9 mouse cellular contexts compared by ENCODE assay signal in the genomic region with DNA sequence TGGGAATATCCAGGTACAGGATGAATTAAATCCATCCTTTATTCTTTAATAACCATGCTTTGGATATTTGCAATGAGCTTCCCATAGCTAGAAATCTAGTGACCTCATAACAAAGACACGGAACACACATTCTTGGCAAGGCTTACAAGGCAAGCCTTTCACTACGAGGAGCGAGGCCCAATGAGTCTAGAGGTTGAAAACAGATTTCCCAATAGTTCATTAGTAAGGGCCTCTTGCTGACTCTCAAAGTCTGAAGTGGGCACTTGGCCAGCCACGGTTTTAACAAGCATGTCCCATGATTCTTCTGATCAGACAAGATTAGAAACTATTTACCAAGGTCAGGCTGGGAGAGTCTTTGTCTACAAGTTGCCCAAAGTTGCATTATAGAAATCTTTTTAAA.
DNase-seq lines count a peak whose midpoint lies in the region; ATAC-seq lines count a peak whose summit lies in the region.
"Had no signal": no experiment of that assay in that cellular context is flagged by ENCODE, and none has a peak within 500 bp of the region (broad histone marks: within the 10 kb centered on the region; RNA-seq: fewer than 3 reads in every experiment).

No protein-coding gene starts in this region.

- H3K27me3 ChIP-seq in heart, embryonic 11.5 days (ENCODE audit: control insufficient read depth, insufficient read depth, low read length) = no peaks in the 10 kb centered on the region
- H3K27me3 ChIP-seq: midbrain, embryonic 13.5 days had no signal

- no peak overlapping the region for H3K4me2 ChIP-seq in heart, embryonic 11.5 days
- H3K4me2 ChIP-seq: midbrain, embryonic 13.5 days had no signal

- intact Hi-C loops in heart, postnatal 14 days (cut with DNase I) = no loop called here

- H3K9me3 ChIP-seq in heart, embryonic 11.5 days (replicated peaks; ENCODE audit: control insufficient read depth, low read length) = no peaks in the 10 kb centered on the region
- H3K9me3 ChIP-seq: midbrain, embryonic 13.5 days had no signal

- H3K4me3 ChIP-seq in heart, embryonic 11.5 days (ENCODE audit: low read depth, low read length) = no peak overlapping the region
- H3K4me3 ChIP-seq: midbrain, embryonic 13.5 days had no signal

- no peak for ATAC-seq in heart, embryonic 11.5 days (replicated peaks; ENCODE audit: insufficient number of reproducible peaks, low FRiP score, low TSS enrichment)
- ATAC-seq: midbrain, embryonic 13.5 days had no signal

- WGBS in heart, embryonic 11.5 days (ENCODE audit: insufficient replicate concordance) = 54% methylated on average over 4 of the region's 4 CpGs

- H3K36me3 ChIP-seq in heart, embryonic 11.5 days (ENCODE audit: control insufficient read depth, insufficient read depth, low read length) = no peaks in the 10 kb centered on the region; the same call in 1 of the 2 replicates

- H3K9ac ChIP-seq in heart, embryonic 11.5 days (ENCODE audit: low read depth, low read length) = no peak overlapping the region
- H3K9ac ChIP-seq: midbrain, embryonic 13.5 days had no signal

- DNase-seq in heart, adult 18-20 months = peak; percentile 47 to 63
- peak; percentile 78 for DNase-seq in adrenal gland, postnatal 10 days
- DNase-seq in heart, postnatal 14 days = peak; percentile 43
- DNase-seq in lung, postnatal 10 days = peak; percentile 76
- DNase-seq in left cerebral cortex, adult 18-20 months (ENCODE audit: low spot score in 2 of 2) = no peak
- no peak for DNase-seq in cerebellum, adult 18-20 months
- no peak for DNase-seq in liver

- no peak overlapping the region for H3K27ac ChIP-seq in heart, embryonic 11.5 days (ENCODE audit: low read depth, low read length)
- H3K27ac ChIP-seq: midbrain, embryonic 13.5 days had no signal

- H3K4me1 ChIP-seq in heart, embryonic 11.5 days (ENCODE audit: control insufficient read depth, insufficient read depth, low read length) = peaks cover 9% of the 10 kb centered on the region; the same call in 1 of the 2 replicates

Comparison
In these comparisons a context has a peak if more than half of its experiments do, and no peak if none do; other contexts are left out.
1. DNase-seq: peak in heart, adult 18-20 months (2 of 2), adrenal gland, postnatal 10 days (single experiment), heart, postnatal 14 days (2 of 2) and lung, postnatal 10 days (single experiment); none in left cerebral cortex, adult 18-20 months (0 of 2), cerebellum, adult 18-20 months (0 of 2) and liver (single experiment).